Mouse (Mus musculus): ENCODE measurements around the gene Rps26. TPM values are rescaled to one million over a fixed set of nuclear protein-coding genes. Genes with fewer than 3 reads are reported as not detected.

Gene Rps26
- polyA plus RNA-seq, 1 experiment from 2014 or later, result 628 TPM

GRCm38 (mm10) chr10:128579731-128580130 is 46.8 kb downstream of the Rps26 start:
- Histone ChIP-seq H3K36me3 (ENCODE audit: insufficient read depth, low read length) (peaks cover 14% of the 10 kb centered on the region; the same call in 1 of the 2 replicates), H3K9ac (replicated peaks; ENCODE audit: low read length) (no peak overlapping the region), H3K4me2 (replicated peaks; ENCODE audit: low read depth, low read length) (no peak overlapping the region), H3K9me3 (ENCODE audit: low read length) (no peaks in the 10 kb centered on the region; the same call in 1 of the 2 replicates), H3K4me3 (ENCODE audit: low read length) (no peak overlapping the region), H3K4me1 (ENCODE audit: insufficient read depth, low read length) (peaks cover 16% of the 10 kb centered on the region), H3K27ac (ENCODE audit: low read length) (no peak overlapping the region), H3K27me3 (ENCODE audit: insufficient read depth, low read length) (no peaks in the 10 kb centered on the region)
- ATAC-seq (ENCODE audit: low FRiP score, low TSS enrichment), result no peak
- 80% methylated on average over 4 of the region's 4 CpGs for WGBS

- Histone ChIP-seq H3K36me3 (ENCODE audit: insufficient read depth, low read length) (peaks cover 14% of the 10 kb centered on the region; the same call in 1 of the 2 replicates), H3K9ac (replicated peaks; ENCODE audit: low read length) (no peak overlapping the region), H3K27me3 (ENCODE audit: insufficient read depth, low read length) (no peaks in the 10 kb centered on the region), H3K4me1 (ENCODE audit: insufficient read depth, low read length) (peaks cover 12% of the 10 kb centered on the region), H3K4me3 (ENCODE audit: low read length) (no peak overlapping the region), H3K27ac (ENCODE audit: low read length) (no peak overlapping the region), H3K9me3 (ENCODE audit: low read length) (no peaks in the 10 kb centered on the region; the same call in 1 of the 2 replicates), H3K4me2 (replicated peaks; ENCODE audit: low read depth, low read length) (no peak overlapping the region)
- ATAC-seq (ENCODE audit: low FRiP score, low TSS enrichment), result no peak
- 82% methylated on average over 3 of the region's 3 CpGs for WGBS
Measured at GRCm38 (mm10) chr10:128579298-128579697, 47.2 kb downstream of the Rps26 start.

- no peak overlapping the region for H3K27ac ChIP-seq (ENCODE audit: low read length)
- no peaks in the 10 kb centered on the region; the same call in 1 of the 2 replicates for H3K9me3 ChIP-seq (ENCODE audit: low read length)
- H3K27me3 ChIP-seq (ENCODE audit: insufficient read depth, low read length), result no peaks in the 10 kb centered on the region
- no peak overlapping the region for H3K9ac ChIP-seq (replicated peaks; ENCODE audit: low read length)
- peaks cover 3% of the 10 kb centered on the region; the same call in 1 of the 2 replicates for H3K4me1 ChIP-seq (ENCODE audit: insufficient read depth, low read length)
- H3K4me2 ChIP-seq (replicated peaks; ENCODE audit: low read depth, low read length), result no peak overlapping the region
- 70% methylated on average over 11 of the region's 11 CpGs for WGBS
- ATAC-seq (ENCODE audit: low FRiP score, low TSS enrichment), result no peak
- H3K36me3 ChIP-seq (ENCODE audit: insufficient read depth, low read length), result peaks cover 14% of the 10 kb centered on the region; the same call in 1 of the 2 replicates
- H3K4me3 ChIP-seq (ENCODE audit: low read length), result no peak overlapping the region
Measured at GRCm38 (mm10) chr10:128578330-128578729, 48.2 kb downstream of the Rps26 start.

- no peaks in the 10 kb centered on the region for H3K4me1 ChIP-seq (ENCODE audit: insufficient read depth, low read length)
- H3K27ac ChIP-seq (ENCODE audit: low read length), result no peak overlapping the region
- no peaks in the 10 kb centered on the region for H3K27me3 ChIP-seq (ENCODE audit: insufficient read depth, low read length)
- no peaks in the 10 kb centered on the region; the same call in 1 of the 2 replicates for H3K9me3 ChIP-seq (ENCODE audit: low read length)
- H3K4me3 ChIP-seq (ENCODE audit: low read length), result no peak overlapping the region
- H3K36me3 ChIP-seq (ENCODE audit: insufficient read depth, low read length), result peaks cover 10% of the 10 kb centered on the region; the same call in 1 of the 2 replicates
- 93% methylated on average over 2 of the region's 2 CpGs for WGBS
- no peak overlapping the region for H3K9ac ChIP-seq (replicated peaks; ENCODE audit: low read length)
- H3K4me2 ChIP-seq (replicated peaks; ENCODE audit: low read depth, low read length), result no peak overlapping the region
- no peak for ATAC-seq (ENCODE audit: low FRiP score, low TSS enrichment)
Measured at GRCm38 (mm10) chr10:128575063-128575462, 51.5 kb downstream of the Rps26 start.

Small RNA genes within 50 kb of the gene (microRNA-seq; reads per million reads assigned to microRNA genes)
- gene Mir6917, result not detected

Other genes starting within 250 kb of the Rps26 start
- 11.9 and 12.8 TPM in 2 replicates for gene Ankrd52, start 249.6 kb downstream of the Rps26 start, polyA plus RNA-seq (2015; fragmentation: Nextera tagmentation; extraction: Ambion mirVana)
- gene Slc39a5, start 225.5 kb downstream of the Rps26 start, polyA plus RNA-seq (2015; fragmentation: Nextera tagmentation; extraction: Ambion mirVana), result 69.0 and 75.1 TPM in 2 replicates
- gene Nabp2, start 215.3 kb downstream of the Rps26 start, polyA plus RNA-seq (2015; fragmentation: Nextera tagmentation; extraction: Ambion mirVana), result 81.7 and 94.8 TPM in 2 replicates
- gene Rnf41, start 215.1 kb downstream of the Rps26 start, polyA plus RNA-seq (2015; fragmentation: Nextera tagmentation; extraction: Ambion mirVana), result 52.5 and 52.6 TPM in 2 replicates
- 64.5 and 75.9 TPM in 2 replicates for gene Smarcc2, start 167.5 kb downstream of the Rps26 start, polyA plus RNA-seq (2015; fragmentation: Nextera tagmentation; extraction: Ambion mirVana)
- gene Myl6, start 132.6 kb downstream of the Rps26 start, polyA plus RNA-seq (2015; fragmentation: Nextera tagmentation; extraction: Ambion mirVana), result 1,255 and 1,413 TPM in 2 replicates
- 4.2 and 5.7 TPM in 2 replicates for gene Myl6b, start 128.1 kb downstream of the Rps26 start, polyA plus RNA-seq (2015; fragmentation: Nextera tagmentation; extraction: Ambion mirVana)
- 23.2 and 24.2 TPM in 2 replicates for gene Esyt1, start 100.9 kb downstream of the Rps26 start, polyA plus RNA-seq (2015; fragmentation: Nextera tagmentation; extraction: Ambion mirVana)
- 16.2 and 16.6 TPM in 2 replicates for gene Zc3h10, start 79.0 kb downstream of the Rps26 start, polyA plus RNA-seq (2015; fragmentation: Nextera tagmentation; extraction: Ambion mirVana)
- 3,659 and 3,733 TPM in 2 replicates for gene Rpl41, start 77.4 kb downstream of the Rps26 start, polyA plus RNA-seq (2015; fragmentation: Nextera tagmentation; extraction: Ambion mirVana)
- 200 and 203 TPM in 2 replicates for gene Pa2g4, start 60.8 kb downstream of the Rps26 start, polyA plus RNA-seq (2015; fragmentation: Nextera tagmentation; extraction: Ambion mirVana)
- 11.5 and 12.8 TPM in 2 replicates for gene Erbb3, start 37.1 kb downstream of the Rps26 start, polyA plus RNA-seq (2015; fragmentation: Nextera tagmentation; extraction: Ambion mirVana)
- 1.4 and 2.0 TPM in 2 replicates for gene Ikzf4, start 19.2 kb upstream of the Rps26 start, polyA plus RNA-seq (2015; fragmentation: Nextera tagmentation; extraction: Ambion mirVana)
- gene Suox, start 47.3 kb upstream of the Rps26 start, polyA plus RNA-seq (2015; fragmentation: Nextera tagmentation; extraction: Ambion mirVana), result 15.9 and 16.3 TPM in 2 replicates
- 84.4 and 86.0 TPM in 2 replicates for gene Rab5b, start 69.5 kb upstream of the Rps26 start, polyA plus RNA-seq (2015; fragmentation: Nextera tagmentation; extraction: Ambion mirVana)
- 1.5 and 1.7 TPM in 2 replicates for gene Pmel, start 77.4 kb upstream of the Rps26 start, polyA plus RNA-seq (2015; fragmentation: Nextera tagmentation; extraction: Ambion mirVana)
- gene Cdk2, start 78.3 kb upstream of the Rps26 start, polyA plus RNA-seq (2015; fragmentation: Nextera tagmentation; extraction: Ambion mirVana), result 100 and 105 TPM in 2 replicates
- 6.8 and 7.8 TPM in 2 replicates for gene Dgka, start 118.1 kb upstream of the Rps26 start, polyA plus RNA-seq (2015; fragmentation: Nextera tagmentation; extraction: Ambion mirVana)
- 40.0 and 40.3 TPM in 2 replicates for gene Pym1, start 121.1 kb upstream of the Rps26 start, polyA plus RNA-seq (2015; fragmentation: Nextera tagmentation; extraction: Ambion mirVana)
- gene Mmp19, start 164.2 kb upstream of the Rps26 start, polyA plus RNA-seq (2015; fragmentation: Nextera tagmentation; extraction: Ambion mirVana), result 0.89 and 0.98 TPM in 2 replicates
- gene Dnajc14, start 177.3 kb upstream of the Rps26 start, polyA plus RNA-seq (2015; fragmentation: Nextera tagmentation; extraction: Ambion mirVana), result 63.2 and 64.9 TPM in 2 replicates
- gene Tmem198b, start 177.6 kb upstream of the Rps26 start, polyA plus RNA-seq (2015; fragmentation: Nextera tagmentation; extraction: Ambion mirVana), result 19.3 and 22.9 TPM in 2 replicates
- gene Sarnp, start 190.6 kb upstream of the Rps26 start, polyA plus RNA-seq (2015; fragmentation: Nextera tagmentation; extraction: Ambion mirVana), result 194 and 198 TPM in 2 replicates
- gene Ormdl2, start 194.9 kb upstream of the Rps26 start, polyA plus RNA-seq (2015; fragmentation: Nextera tagmentation; extraction: Ambion mirVana), result 94.4 and 100 TPM in 2 replicates

Measured in kidney, embryonic 16.5 days (tissue).